Mouse (Mus musculus) retina, postnatal 7 days (tissue): Measurements from ENCODE around the gene Irf2bp2.

Experiments used
- DNase-seq: peaks from one replicate; pipeline ENCODE4 v3.0.0-alpha.2; 2012; ENCODE audit warnings: low read depth, low spot score

Irf2bp2 gene

DNA sequence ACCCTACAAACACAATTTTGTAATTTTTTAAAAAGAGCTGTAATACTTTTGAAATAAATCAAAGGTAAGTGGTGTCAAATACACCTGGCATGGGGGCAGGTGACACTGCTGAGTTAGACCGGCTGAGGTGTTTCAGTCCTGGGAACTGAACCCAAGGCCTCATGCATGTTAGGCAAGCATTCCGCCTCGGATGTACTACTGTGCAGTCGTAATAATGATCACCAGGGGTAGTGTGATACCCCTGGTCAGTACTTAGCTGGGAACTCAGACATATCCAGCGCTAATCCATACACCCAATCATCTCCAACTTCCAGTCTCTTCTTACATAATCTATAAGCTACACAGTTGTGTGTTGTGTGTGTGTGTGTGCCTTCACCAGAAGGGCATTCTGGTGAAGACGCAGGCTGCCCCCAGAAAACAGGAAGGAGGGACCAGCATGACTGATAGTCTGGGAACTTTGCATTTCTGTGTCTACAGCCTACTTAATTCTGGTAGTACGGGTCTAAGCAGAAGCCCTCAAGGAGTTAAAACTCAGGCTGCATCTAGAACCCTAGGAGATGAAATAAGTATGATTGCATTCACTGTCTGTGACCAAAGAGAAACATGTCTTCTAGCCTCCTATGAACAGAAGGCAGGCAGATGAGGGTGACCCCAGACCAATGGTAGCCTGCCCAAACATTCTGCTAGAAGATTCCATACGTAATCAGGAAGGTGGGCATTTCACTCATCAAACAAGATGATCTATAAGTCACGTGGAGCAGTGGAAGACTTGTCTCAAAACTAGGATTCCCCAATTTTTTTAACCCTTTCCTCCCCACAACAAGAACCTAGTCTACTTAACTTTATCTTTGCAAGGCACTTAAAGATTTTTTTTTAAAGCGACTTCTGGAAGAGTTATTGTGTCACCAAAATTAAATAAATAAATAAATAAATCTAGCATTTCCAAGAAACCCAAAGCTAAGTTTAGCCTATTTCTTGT, 6.9 kb downstream of the Irf2bp2 start:
- no peak for DNase-seq

DNA sequence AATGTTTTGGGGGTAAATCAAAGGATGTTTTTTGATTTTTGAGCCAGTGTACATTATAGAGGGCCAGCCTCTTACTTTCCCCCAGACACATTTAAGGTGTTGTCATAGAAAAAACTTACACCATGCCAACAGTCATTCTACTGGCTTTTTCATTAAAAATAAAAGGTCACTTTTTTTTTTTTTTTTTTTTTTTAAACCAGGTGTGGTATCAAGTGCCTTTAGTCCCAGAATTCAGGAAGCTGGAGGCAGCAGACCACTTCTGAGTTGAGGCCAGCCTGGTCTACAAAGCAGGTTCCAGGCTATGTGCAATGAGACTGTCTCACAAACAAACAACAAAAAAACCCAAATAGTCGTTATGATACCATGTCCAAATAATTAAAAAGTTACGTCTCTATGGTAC, 7.7 kb downstream of the Irf2bp2 start:
- no peak for DNase-seq

DNA sequence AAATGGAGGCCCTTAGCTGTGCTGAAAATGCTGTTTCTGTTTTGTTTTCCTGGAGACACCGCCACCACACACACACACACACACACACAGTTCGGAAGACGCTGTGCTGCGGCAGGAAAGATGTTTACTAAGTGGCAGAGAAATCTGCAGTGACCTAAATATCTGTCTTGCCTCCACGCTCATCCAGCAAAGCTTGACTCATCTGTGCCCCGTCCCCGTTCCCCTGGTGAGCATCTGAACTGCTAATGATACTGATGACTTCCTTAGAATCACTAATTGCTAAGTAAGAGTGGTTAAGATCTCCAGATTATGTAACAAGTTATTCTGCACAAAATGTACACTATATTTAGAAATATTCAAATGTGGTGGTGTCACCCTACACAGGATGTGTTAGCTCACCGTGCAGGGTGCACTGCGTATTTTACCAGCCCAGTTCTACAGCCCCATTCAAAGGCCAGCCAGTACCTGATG, 8.2 kb downstream of the Irf2bp2 start:
- no peak for DNase-seq

DNA sequence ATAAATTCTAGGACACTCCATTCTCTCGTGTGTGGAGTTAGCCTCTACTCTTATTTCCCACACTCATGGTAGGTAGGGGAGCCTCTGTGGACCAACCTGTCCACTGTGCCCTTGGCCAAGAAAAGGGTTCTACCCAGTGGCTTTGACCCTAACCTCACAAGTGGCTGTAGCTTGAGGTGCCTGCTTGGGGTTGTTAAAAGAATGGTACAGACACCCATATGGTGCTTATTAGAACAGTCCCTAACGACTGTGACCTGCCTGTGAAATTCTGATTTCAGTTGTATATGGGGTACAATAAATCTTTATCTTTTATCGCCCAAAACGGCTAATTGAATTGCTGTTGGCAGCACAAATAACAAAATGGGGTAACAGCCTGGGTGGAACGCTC, 8.9 kb downstream of the Irf2bp2 start:
- DNase-seq = no peak

DNA sequence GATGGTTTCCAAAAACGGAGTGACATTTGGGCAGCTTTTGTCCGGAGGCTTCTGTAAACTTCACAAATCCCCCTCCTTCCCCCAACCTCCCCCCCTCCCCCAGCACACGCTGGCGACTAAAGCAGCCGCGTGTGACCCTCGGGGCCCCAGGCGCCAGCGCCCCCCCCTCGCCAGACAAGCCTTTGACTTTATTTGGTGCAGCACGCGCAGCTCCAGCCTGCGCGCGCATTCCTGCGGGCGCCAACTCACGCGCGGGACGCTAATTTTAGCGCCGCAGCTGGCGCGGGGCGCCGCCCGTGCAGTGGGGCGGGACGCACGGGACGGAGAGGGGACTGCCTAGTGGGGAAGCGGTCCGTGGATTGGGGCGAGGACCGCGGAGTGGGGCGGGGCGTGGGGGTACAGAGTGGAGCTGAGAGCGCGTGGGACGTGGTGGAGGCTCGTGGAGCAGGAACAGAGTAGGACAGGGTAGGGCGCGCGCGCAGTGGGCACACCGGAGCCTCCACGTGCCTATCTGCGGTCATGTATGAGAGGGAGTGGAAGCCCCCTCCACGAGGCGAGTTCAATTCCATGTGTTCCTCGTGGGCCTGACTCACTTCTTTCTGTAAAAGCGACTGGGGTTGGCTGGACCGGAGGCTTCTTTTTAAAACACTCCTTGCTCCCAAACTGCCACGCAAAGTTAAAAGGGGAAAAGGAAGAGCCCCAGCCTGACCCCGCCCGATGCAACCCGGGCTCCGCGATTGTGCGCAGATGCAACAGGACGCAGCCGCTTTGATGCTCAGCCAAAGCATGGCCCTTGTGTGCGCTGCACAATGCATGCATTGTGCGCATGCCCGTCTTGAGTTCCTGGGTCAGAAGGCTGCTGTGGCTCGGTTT, 9.6 kb downstream of the Irf2bp2 start:
- DNase-seq = no peak

DNA sequence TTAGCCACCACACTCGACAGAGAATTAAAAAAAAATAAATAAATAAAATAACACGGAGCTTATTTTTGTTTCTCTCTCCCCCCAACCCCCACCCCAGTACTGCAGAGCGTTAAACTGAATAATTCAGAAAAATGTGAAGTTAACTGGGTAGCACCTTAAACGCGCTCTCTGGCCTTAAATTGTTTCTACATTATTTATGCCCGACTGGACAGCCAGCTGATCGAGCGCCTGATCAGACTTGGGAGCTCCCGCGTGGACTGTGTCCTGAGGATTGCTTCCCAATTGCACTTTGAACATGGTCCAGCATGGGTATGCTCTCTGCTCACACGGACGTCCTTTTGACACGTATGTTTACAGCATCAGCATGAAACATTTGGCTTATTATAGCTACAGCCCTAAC, 10.3 kb downstream of the Irf2bp2 start:
- no peak for DNase-seq

DNA sequence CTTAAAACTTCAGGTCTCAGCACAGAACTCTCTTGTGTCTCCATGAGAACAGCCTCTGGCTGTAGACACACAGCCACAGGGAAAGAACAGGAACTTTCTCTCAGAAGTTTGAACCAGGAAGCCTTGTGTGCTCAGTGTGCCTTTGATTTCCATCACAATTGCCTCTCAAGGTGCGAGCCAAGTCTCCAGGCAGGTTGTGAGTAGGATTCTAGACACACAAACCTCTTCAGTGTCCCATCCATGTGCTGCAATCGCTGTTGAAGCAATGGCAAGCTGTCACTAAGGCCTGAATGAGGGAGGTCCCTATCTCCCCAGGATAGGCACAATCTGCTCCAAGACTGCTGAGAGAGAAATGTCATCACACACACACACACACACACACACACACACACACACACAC, 10.8 kb downstream of the Irf2bp2 start:
- DNase-seq = no peak

DNA sequence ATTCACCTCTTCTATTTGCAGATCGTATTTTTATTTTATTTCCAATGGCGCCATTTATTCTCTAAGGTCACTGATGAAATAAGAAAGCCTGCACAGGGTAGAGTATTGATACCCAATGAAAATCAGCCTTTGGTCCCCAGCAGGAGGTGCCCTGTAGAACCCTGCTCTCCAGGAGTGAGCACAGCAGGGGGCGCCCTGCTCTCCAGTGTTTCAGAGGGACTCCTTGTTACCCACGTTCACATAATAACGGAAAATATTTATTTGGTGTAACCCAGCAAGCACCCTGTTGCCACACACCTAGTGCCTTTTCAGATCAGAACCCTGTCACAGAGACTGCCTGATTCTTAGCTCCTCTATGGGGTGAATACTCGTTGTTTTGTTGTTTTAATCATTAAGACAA, 11.3 kb downstream of the Irf2bp2 start:
- DNase-seq = no peak

DNA sequence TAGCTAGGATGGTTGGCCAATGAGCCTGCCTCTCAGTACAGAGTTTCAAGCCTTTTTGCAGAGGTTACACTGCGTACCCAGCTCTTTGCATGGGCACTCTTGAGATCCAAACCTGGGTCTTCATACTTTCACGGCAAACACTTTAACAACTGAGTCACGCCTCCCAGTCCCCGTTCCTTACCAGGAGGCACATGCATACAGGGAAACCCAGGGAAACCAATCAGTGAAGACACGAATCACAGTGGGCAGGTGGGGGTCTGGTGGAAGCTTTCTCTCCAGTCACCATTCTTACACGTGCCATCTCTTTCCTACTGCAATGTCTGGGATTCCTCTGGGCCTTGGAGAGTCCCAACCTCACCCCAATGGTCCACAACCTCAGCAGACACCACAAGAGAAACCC, 12.1 kb downstream of the Irf2bp2 start:
- no peak for DNase-seq

DNA sequence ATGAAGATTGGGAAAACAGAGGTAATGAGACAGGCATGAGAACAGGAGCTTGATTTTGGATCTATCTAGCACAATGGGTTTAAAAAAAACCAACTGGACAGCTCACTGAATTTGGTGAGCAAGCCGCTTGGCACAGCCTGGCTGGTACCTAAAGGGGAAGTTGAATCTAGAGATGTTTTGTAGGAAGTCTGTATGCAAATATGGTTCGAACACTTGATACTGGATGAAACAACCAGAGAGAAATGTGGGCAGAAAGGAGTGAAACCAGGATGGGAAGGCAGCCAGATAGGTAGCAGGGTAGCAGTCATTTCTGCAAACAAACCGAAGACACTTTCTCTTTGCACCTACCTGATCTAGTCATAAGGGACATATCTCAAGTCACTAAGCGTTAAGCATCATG, 13.0 kb downstream of the Irf2bp2 start:
- DNase-seq = no peak

DNA sequence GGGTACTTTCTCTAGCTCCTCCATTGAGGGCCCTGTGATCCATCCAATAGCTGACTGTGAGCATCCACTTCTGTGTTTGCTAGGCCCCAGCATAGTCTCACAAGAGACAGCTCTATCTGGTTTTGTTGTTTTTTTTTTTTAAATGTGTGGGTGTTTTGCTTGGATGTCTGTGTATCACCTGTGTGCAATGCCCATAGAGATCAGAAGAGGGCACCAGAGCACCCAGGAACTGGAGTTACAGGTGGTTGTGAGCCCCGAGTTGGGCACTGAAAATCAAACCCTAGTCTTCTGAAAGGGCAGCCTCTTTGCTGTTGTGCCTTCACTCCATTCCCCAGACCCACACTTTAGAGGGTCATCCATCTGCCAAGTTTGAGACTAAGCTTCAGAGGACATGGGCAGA, 13.7 kb downstream of the Irf2bp2 start:
- DNase-seq = no peak

DNA sequence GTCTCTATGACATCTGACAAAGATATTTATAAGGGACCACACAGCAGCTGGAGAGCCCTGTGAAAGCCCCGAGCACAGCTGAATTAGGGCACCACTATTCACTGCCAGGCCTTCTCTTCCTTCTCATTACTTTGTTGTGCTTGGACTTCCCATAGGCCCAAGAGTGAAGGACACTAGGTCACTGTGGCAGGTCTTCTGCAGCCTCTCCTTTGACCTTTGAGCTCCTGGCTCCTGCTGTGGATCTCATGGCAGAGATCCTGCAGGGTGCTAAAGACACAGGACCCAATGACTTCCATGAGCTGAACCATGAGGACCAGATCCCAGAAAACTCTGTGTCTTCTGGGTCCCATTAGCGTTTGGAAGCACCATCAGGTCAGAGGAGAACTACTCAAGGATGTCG, 15.1 kb downstream of the Irf2bp2 start:
- DNase-seq = no peak

DNA sequence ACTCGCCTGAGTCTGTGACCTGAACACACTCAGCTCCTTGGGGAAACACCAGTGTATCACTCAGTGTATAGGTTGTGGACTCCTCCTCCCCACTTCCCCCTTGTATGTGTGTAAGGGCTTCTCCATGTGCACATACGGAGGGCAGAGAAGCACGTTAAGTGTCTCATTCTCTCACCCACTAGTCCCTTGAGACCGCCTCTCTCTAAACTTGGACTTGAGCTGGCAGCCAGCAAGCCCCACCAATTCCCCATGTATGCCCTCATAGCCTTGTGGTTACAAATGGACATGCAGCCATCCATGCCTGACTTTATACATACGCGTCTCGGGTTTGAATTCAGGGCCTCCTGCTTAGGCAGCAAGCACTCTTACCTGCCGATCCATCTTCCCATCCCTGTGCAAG, 16.9 kb downstream of the Irf2bp2 start:
- no peak for DNase-seq

DNA sequence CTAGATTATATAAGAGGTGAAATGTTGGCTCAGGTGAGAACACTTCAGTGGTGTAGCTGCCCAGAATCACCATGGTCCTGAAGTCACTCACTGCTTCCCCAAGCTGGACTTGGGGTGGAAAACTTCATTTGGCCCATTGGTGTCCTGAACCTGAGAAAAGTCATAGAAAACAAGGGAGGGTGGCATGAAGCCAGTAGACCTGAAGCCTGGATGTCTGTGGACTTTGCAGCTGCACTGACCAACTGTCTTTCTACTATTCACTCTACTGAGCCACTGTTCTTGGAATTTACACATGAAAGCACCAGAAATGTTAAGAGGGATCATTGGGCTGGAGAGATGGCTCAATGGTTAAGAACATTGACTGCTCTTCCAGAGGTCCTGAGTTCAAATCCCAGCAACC, 17.7 kb downstream of the Irf2bp2 start:
- no peak for DNase-seq

DNA sequence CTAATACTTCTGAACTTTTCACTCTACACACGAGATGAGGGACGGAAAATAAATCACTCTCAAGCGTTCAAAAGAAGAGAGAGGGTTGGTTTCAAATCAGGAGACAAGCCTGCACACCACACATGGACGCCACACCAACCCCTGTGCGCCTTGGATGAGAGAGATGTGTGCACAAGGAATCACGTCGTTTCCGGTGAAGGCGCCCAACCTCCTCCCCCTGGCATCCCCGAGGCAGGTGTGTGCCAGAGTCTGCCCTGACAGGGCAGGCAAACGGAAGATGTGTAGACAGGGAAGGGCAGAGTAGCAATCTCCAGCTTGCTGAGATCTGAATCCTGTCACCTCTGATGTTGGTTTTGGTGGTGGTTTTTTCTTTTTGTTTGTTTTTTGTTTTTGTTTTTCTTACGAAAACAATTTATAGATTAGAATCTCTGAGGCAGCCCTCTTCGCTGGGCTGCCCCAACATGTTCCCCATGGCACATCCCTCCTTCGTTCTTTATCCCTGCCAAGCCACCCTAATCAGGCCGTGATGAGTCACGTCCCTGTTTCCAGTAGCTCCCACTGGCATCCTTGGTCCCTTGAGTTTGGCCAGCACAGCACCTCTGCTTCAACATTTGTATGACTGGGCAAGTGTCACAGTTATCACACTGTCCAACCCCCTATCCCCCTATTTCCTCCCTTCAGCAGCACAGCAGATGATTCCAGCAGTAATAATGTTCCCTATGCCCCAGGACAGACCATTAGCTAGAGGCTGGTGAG, 18.7 kb downstream of the Irf2bp2 start:
- DNase-seq = no peak

DNA sequence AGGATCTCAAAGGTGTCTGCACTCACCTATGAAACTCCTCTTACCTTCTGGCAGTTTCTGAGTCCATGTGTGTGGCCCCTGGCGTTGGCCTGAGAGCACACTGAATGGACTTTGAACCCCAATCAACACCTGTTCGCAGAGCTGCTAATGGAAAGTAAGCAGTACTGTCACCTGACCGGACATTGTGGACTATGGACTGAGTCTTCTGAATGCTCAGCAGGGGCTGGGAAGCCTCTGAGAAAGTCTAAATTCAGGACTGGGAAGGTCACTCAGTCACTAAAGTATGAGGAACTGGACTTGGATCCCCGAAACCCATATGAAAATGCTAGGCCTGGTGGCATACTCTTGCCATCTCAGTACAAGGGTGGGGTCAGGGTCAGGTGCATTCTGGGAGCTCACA, 19.9 kb downstream of the Irf2bp2 start:
- DNase-seq = no peak

DNA sequence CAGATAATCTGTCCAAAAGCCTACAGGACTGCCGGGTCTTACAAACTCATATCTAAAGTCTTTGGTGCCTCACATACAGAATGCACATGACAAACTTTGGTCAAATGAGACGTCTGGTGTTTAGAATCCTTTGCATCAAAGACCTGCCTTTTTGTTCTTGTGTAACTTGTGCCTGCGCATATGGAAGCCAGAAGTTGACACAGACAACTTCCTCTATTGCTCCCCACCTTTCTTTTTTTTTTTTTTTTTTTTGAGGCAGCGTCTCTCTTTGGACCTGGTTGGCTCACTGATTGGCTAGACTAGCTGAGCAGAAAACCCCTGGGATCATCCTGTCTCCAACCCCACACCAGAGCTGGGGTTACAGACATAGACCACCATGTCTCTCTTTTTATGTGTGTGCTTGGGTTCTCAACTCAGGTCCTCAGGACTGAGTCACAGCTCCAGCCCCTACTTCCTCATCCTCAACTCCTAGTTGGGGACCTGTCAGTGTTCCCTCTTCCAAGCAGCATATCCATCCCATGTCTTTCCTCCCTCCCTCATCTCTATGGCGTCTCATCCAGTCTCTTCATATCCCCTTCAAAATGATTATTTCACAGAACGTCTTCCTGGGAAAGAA, 20.6 kb downstream of the Irf2bp2 start:
- DNase-seq = no peak

DNA sequence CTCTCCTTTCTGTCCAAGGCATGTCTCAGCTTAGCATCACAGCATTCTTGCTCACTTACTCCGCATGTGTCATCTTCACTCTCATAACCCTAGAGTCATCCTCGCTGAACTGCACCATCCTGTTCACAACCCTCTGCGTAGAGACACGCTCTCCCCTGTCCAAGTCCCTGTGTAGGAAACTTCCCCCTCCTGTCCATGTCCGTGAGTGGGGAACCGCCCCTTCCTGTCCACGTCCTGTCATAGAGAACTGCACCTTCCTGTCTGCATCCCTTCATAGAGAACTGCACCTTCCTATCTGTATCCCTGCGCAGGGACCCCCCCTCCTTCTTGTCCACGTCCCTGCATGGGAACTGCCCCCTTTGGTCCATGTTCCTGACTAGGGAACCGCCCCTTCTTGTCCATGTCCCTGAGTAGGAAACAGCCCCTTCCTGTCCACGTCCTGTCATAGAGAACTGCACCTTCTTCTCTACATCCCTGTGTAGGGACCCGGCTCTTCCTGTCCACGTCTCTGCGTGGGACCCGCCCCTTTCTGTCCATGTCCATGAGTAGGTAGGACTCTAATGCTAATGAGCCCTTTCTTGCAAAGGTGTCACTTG, 22.6 kb downstream of the Irf2bp2 start:
- DNase-seq = no peak

DNA sequence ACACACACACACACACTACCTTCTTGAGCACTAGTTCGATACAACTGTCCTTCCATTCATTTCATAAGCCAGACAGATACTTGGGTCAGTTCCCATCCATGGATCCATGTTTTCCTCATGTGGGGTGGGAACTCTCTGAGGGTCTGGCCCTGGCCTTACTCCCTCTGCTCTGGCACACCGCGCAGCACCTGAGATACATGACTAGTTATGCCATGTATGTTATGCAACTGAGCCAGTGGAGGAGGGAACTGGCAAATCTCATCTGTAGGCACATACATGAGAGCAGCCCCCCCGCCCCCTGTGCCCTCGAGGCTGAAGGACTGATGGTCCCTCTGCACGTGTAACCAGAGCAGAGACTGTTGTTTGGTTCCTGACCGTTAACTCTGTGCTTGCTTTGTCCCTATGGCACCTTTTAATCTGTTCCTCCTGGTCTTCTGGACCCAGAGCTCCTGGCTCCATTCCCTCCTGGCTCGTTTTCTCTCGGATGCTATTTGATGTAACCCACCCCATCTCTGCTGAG, 23.2 kb downstream of the Irf2bp2 start:
- DNase-seq = no peak

DNA sequence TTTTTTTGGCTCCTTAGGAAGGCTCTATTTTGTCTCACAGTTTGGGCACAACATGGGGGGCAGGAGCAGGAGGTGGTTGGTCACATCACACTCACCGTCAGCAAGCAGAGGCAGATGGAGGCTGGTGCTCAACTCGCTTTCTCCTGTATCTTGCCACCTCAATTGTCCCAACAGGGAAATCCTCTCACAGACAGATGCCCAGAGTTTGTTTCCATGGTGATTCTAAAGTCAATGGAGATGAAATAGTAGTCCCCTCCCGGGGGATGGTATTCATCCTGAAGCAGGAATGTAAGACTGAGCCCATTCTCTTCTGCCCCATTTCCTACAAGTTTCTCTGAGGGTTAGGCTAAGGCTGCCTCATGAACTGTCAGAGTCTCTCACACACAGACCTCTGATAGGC, 23.7 kb downstream of the Irf2bp2 start:
- DNase-seq = no peak

DNA sequence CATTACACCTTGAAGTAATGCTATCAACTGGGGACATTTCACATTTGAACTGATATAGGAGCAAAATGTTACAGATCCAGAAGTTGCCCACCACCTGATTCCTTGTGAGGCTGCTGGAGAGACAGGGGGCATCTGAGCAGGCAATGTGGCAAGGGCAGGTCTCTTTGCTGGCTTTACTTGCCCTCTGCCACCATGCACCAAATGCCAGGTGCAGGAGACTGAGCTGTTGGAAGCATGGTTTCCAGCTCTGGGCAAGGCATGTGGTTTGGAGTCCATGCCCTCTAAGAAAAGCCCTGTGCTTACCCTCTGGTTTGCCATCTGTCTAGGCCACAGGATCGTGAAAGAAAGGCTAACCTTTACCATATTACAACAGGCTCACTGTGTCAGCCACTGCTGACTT, 24.1 kb downstream of the Irf2bp2 start:
- no peak for DNase-seq
